Mouse (Mus musculus) urinary bladder, postnatal 10 days (tissue): ENCODE measurements around the gene Acsl3.

Experiments used
- DNase-seq: peaks from one replicate; pipeline ENCODE4 v3.0.0; 2022; ENCODE audit warnings: low spot score

Acsl3 gene

GRCm38 (mm10) chr1:78657671-78658440 is at the start of gene Acsl3, which contains the start of gene Utp14b:
Gene Acsl3, plus strand, starts transcription at chr1:78657825.
Gene Utp14b, plus strand, starts transcription at chr1:78658038.
- peak; percentile 93 for DNase-seq

DNA sequence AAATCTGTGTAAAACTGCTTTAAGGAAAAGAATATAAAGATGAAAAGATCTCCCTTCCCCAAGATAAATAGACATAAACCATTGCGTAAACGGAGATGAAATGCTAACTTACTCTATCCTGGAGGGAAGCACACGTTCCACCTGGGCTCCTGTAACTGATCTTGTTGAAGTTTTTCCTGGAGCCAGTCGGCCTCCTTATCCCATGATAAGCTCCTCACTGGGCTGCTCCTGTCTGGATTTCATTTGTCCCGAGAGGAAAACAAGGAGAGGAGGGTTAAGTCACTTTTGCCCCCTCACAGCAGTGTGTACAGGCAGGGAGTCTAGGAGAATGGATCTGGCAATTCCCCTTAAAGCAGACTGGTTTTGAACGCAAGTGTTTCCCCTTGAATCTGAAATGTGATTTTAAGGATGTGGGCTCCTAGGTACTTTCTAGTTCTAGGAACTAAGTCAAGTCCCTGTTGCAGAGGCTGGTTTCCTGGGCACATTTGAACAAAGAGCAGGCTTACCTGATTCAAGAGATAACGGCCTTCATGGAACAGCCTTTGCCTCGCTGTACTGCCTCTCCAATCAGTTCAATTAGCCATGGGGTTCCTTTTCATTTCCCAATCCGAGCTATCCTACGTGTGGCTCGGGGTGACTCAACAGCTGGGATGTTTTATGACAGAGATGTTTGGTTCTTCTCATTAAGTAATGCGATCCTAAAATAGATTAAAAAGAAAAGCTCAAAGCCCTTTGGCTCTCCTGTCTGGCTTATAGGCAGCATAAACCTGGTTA is 48.3 kb upstream of the Acsl3 start:
- DNase-seq = no peak

GRCm38 (mm10) chr1:78611039-78611438 is 46.6 kb upstream of the Acsl3 start:
- DNase-seq = no peak

GRCm38 (mm10) chr1:78612959-78613358 is 44.7 kb upstream of the Acsl3 start:
- DNase-seq = no peak

DNA sequence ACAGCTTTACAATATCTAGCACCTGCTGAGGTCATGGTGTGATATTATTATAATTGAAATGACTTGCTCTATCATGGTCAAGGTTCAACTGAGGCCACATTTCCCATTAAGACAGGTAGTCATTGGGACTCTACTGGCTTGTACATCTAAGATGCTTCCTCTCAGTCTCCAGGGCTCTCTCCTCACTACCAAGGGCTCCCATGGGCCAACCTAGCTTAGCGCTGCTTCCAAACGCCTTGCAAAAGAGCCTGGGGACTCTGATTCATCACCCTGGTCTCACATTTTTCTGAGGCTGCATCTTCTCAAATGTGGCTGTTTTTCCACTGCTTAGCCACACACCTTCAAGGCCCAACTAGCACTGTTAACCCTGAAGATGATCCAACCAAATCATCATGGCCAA is 33.3 kb upstream of the Acsl3 start:
- no peak for DNase-seq

DNA sequence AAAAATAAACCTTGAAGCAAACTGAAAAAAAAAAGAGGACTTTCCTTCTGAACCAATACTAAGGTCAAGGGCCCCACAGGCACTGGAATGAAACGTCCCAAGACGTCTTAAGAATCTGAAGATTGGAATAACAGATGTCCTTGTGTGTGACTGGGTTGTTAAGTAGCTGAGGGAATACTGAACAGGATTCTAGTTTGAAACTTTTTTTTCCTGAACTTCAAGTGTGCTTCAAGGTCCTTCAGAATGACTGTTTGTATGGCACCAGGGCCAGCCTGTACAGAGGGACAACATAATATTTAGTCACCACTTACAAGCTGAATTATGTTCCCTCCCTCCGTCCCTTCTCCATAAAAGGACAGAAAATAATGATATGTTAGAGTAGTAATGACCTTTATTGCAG is 23.1 kb upstream of the Acsl3 start:
- no peak for DNase-seq

GRCm38 (mm10) chr1:78640871-78641270 is 16.8 kb upstream of the Acsl3 start:
- no peak for DNase-seq

DNA sequence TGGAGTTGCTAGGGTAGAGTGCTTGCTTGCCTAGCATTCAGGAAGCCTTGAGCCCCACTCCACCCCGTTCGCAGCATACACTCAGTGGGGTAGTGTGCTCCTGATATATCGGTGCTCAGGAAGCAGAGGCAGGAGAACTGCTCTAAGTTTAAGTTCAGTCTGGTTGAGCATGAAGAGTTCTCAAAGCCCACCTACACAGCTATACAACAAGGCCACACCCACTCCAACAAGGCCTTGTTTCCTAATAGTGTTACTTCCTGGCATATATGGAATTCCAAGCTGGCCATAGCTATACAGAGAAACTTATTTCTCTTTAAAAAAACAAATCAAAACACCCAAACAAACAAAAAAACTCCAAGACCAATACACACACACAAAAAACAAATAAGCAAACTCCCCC is 15.8 kb upstream of the Acsl3 start:
- DNase-seq = no peak

DNA sequence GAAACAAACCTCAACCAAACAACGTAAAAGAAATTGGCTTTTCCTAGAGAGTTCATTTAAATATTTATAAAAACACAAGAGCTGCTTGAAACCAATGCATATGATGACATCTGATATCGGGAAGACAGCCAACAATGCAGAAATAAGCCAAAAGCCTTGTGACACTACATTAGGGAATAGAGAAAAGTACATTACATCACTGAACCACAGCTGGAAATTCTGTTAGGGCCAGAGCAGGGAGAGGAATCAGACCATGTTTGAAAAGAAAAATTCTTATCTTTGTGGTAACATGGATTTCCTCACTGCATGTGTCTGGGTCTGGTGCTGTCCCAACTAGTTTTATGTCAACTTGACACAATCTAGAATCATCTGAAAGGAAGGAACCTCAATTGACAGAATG is 15.4 kb upstream of the Acsl3 start:
- no peak for DNase-seq

- no peak for DNase-seq
Observed at GRCm38 (mm10) chr1:78647317-78647885, 10.2 kb upstream of the Acsl3 start.

GRCm38 (mm10) chr1:78649269-78650061 is 8.2 kb upstream of the Acsl3 start:
- no peak for DNase-seq

DNA sequence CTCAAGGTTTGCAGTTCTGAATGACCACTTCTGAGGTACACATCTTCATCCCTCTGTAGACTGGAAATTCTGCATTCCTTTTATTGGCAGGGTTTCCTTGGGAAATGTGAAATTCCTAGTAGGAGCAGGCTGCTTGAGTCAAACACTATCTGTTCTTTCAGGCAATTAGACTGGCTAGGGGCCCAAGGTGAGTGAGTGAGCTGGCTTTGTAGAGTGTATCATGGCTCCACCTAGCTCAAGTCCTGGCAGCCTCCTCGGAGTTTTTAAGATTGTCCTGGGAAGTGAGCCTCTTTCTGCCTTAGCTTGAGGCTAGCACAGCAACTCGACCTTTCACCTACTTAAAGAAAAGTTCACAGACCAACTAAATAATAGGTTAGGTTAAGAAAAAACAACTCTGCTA is 1.2 kb upstream of the Acsl3 start:
- no peak for DNase-seq

DNA sequence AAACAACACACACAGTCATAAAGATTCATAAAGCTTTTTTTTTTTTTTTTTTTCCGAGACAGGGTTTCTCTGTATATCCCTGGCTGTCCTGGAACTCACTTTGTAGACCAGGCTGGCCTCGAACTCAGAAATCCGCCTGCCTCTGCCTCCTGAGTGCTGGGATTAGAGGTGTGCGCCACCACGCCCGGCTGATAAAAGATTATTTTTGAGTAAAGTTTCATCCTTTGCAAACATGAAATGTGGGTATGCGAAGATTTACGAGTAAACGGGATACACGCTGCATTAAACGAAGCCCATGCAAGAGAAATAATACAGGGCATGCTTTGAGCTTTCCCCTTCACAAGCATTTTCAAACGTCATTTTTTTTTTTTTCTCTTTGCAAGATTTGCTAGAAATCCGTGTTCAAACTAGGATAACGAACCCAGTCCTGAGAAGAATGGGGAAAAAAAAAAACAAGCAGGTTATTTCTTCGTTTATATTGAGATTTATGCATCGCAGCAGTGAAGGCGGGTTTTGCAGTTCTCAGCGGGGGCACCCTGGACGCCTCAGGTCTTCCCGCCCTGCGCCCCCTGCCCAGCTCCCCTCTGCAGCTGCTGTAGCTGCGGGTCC is 500 bp upstream of the Acsl3 start:
- no peak for DNase-seq

- no peak for DNase-seq
Observed at GRCm38 (mm10) chr1:78658441-78659269, 1.0 kb downstream of the Acsl3 start.

DNA sequence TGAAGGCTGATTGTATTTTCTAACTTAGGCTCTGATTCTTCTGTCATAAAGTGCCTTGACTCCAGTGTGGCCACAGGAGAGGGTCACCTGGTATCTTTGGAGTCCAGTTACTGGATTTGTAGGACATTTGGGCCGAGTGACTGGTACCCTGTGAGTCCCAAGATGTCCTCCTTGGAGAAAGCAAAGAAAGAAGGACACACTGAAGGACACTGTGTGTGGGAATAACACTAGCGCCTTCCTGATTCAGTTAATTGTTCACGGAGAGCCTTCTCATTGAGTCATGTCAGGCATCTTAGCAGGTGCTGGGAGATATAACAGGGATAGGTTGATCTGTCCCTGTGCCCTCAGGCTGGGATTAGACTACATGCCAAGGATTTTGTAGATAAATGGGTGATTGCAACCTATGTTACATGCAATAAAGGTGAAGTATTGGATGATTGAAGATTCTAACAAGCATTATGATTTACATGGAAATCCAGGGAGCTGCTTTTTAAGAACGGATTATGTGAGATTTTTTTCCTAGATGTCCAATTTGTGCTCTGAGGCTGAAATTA is 1.7 kb downstream of the Acsl3 start:
- DNase-seq = no peak

DNA sequence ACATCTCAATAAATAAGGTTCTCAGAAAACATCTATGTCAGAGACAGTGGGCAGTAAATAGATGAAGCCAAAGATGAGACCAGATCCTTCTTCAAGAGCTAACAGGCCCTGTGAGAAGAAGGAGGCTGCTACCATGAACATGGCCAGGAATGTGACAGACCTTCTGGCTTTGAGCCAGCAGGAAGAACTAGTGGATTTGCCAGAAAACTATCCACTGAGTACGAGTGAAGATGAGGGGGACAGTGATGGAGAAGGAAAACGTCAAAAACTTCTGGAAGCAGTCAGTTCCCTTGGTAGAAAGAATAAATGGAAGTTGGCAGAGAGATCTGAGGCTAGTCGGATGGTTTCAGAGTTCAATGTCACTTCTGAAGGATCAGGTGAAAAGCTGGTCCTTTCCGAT is 6.7 kb downstream of the Acsl3 start:
- DNase-seq = no peak

DNA sequence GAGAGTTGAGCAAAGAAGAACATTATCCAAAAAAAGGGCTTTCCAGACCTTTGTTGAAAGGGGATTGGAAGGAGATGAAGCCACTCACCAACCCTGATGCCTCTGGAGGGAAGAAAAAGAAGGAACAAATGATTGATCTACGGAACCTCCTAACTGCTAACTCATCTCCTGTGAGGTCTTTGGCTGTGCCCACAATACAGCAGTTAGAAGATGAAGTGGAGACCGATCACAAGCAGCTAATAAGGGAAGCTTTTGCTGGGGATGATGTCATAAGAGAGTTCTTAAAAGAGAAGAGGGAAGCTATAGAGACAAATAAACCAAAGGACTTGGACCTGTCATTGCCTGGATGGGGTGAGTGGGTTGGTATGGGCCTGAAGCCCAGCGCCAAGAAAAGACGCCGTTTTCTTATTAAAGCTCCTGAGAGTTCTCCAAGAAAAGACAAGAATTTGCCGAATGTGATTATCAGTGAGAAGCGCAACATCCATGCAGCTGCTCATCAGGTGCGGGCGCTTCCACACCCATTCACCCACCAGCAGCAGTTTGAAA is 8.4 kb downstream of the Acsl3 start:
- DNase-seq = no peak

- DNase-seq = no peak
Observed at GRCm38 (mm10) chr1:78666585-78666984, 9.0 kb downstream of the Acsl3 start.

DNA sequence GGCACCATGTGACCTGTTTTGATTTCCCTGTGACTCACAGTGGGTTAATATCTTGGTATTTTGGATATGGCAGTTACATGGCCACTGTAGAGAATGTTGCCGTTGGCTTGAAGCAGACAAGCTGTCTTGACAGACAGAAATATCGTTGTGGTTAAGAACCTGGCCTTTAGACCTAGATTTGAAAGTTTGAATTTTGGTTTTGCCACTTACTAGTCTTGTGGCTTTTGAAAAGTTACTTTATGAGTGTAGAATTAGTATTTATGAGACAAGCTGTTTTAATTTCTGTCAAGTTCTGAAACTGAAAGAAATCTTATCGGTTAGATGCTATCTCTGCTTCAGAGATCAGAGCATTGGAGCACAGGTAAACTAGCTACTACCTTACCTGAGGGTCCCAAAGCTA is 24.7 kb downstream of the Acsl3 start:
- DNase-seq = no peak

- DNase-seq = no peak
Observed at GRCm38 (mm10) chr1:78684128-78684527, 26.5 kb downstream of the Acsl3 start.
